Mouse (Mus musculus): ENCODE measurements around the gene Zbtb3. TPM values are rescaled to one million over a fixed set of nuclear protein-coding genes. Genes with fewer than 3 reads are reported as not detected.

Zbtb3 gene
- polyA plus RNA-seq, 1 experiment from 2014 or later: 3.7 TPM

Other genes starting within 250 kb of the Zbtb3 start
- 0.18 and 0.49 TPM in 2 replicates for gene Slc22a8, start 211.3 kb upstream of the Zbtb3 start, polyA plus RNA-seq (2015; fragmentation: Nextera tagmentation; extraction: Ambion mirVana)
- gene Slc22a6, start 184.5 kb upstream of the Zbtb3 start, polyA plus RNA-seq (2015; fragmentation: Nextera tagmentation; extraction: Ambion mirVana): 0.23 and 0.54 TPM in 2 replicates
- gene Chrm1, start 138.8 kb upstream of the Zbtb3 start, polyA plus RNA-seq (2015; fragmentation: Nextera tagmentation; extraction: Ambion mirVana): 0.91 and 2.2 TPM in 2 replicates
- 83.1 and 141 TPM in 2 replicates for gene Slc3a2, start 79.2 kb upstream of the Zbtb3 start, polyA plus RNA-seq (2015; fragmentation: Nextera tagmentation; extraction: Ambion mirVana)
- 55.6 and 64.3 TPM in 2 replicates for gene Wdr74, start 66.7 kb upstream of the Zbtb3 start, polyA plus RNA-seq (2015; fragmentation: Nextera tagmentation; extraction: Ambion mirVana)
- not detected in 2 replicates for gene 1700092M07Rik, start 61.8 kb upstream of the Zbtb3 start, polyA plus RNA-seq (2015; fragmentation: Nextera tagmentation; extraction: Ambion mirVana)
- 85.3 and 122 TPM in 2 replicates for gene Stx5a, start 61.1 kb upstream of the Zbtb3 start, polyA plus RNA-seq (2015; fragmentation: Nextera tagmentation; extraction: Ambion mirVana)
- gene Nxf1, start 45.5 kb upstream of the Zbtb3 start, polyA plus RNA-seq (2015; fragmentation: Nextera tagmentation; extraction: Ambion mirVana): 57.3 and 70.5 TPM in 2 replicates
- 187 and 192 TPM in 2 replicates for gene Tmem223, start 31.6 kb upstream of the Zbtb3 start, polyA plus RNA-seq (2015; fragmentation: Nextera tagmentation; extraction: Ambion mirVana)
- 117 and 159 TPM in 2 replicates for gene Tmem179b, start 28.1 kb upstream of the Zbtb3 start, polyA plus RNA-seq (2015; fragmentation: Nextera tagmentation; extraction: Ambion mirVana)
- gene Taf6l, start 16.1 kb upstream of the Zbtb3 start, polyA plus RNA-seq (2015; fragmentation: Nextera tagmentation; extraction: Ambion mirVana): 14.0 and 14.5 TPM in 2 replicates
- gene Polr2g, start 4.0 kb upstream of the Zbtb3 start, polyA plus RNA-seq (2015; fragmentation: Nextera tagmentation; extraction: Ambion mirVana): 250 and 252 TPM in 2 replicates
- gene Ttc9c, start 16.8 kb downstream of the Zbtb3 start, polyA plus RNA-seq (2015; fragmentation: Nextera tagmentation; extraction: Ambion mirVana): 19.5 and 25.9 TPM in 2 replicates
- 2.6 and 4.1 TPM in 2 replicates for gene Hnrnpul2, start 17.5 kb downstream of the Zbtb3 start, polyA plus RNA-seq (2015; fragmentation: Nextera tagmentation; extraction: Ambion mirVana)
- not detected in 2 replicates for gene AC129217.1, start 27.2 kb downstream of the Zbtb3 start, polyA plus RNA-seq (2015; fragmentation: Nextera tagmentation; extraction: Ambion mirVana)
- 50.5 and 77.3 TPM in 2 replicates for gene Bscl2, start 34.9 kb downstream of the Zbtb3 start, polyA plus RNA-seq (2015; fragmentation: Nextera tagmentation; extraction: Ambion mirVana)
- 32.7 and 80.6 TPM in 2 replicates for gene Gng3, start 36.6 kb downstream of the Zbtb3 start, polyA plus RNA-seq (2015; fragmentation: Nextera tagmentation; extraction: Ambion mirVana)
- gene Lrrn4cl, start 48.2 kb downstream of the Zbtb3 start, polyA plus RNA-seq (2015; fragmentation: Nextera tagmentation; extraction: Ambion mirVana): 15.3 and 22.8 TPM in 2 replicates
- 177 and 268 TPM in 2 replicates for gene Ubxn1, start 68.9 kb downstream of the Zbtb3 start, polyA plus RNA-seq (2015; fragmentation: Nextera tagmentation; extraction: Ambion mirVana)
- 120 and 130 TPM in 2 replicates for gene Uqcc3, start 78.4 kb downstream of the Zbtb3 start, polyA plus RNA-seq (2015; fragmentation: Nextera tagmentation; extraction: Ambion mirVana)
- 69.8 and 70.7 TPM in 2 replicates for gene Lbhd1, start 81.2 kb downstream of the Zbtb3 start, polyA plus RNA-seq (2015; fragmentation: Nextera tagmentation; extraction: Ambion mirVana)
- not detected in 2 replicates for gene Gm49403, start 81.4 kb downstream of the Zbtb3 start, polyA plus RNA-seq (2015; fragmentation: Nextera tagmentation; extraction: Ambion mirVana)
- 76.8 and 83.8 TPM in 2 replicates for gene 1810009A15Rik, start 86.3 kb downstream of the Zbtb3 start, polyA plus RNA-seq (2015; fragmentation: Nextera tagmentation; extraction: Ambion mirVana)
- not detected in 2 replicates for gene Gm49416, start 86.4 kb downstream of the Zbtb3 start, polyA plus RNA-seq (2015; fragmentation: Nextera tagmentation; extraction: Ambion mirVana)
- 15.9 and 19.0 TPM in 2 replicates for gene Ints5, start 90.5 kb downstream of the Zbtb3 start, polyA plus RNA-seq (2015; fragmentation: Nextera tagmentation; extraction: Ambion mirVana)
- gene Ganab, start 95.5 kb downstream of the Zbtb3 start, polyA plus RNA-seq (2015; fragmentation: Nextera tagmentation; extraction: Ambion mirVana): 35.9 and 58.5 TPM in 2 replicates
- 35.8 and 37.6 TPM in 2 replicates for gene B3gat3, start 117.8 kb downstream of the Zbtb3 start, polyA plus RNA-seq (2015; fragmentation: Nextera tagmentation; extraction: Ambion mirVana)
- gene Rom1, start 126.8 kb downstream of the Zbtb3 start, polyA plus RNA-seq (2015; fragmentation: Nextera tagmentation; extraction: Ambion mirVana): 10.2 and 10.6 TPM in 2 replicates
- gene Eml3, start 127.0 kb downstream of the Zbtb3 start, polyA plus RNA-seq (2015; fragmentation: Nextera tagmentation; extraction: Ambion mirVana): 22.1 and 29.4 TPM in 2 replicates
- 62.8 and 87.3 TPM in 2 replicates for gene Mta2, start 139.3 kb downstream of the Zbtb3 start, polyA plus RNA-seq (2015; fragmentation: Nextera tagmentation; extraction: Ambion mirVana)
- gene Tut1, start 151.3 kb downstream of the Zbtb3 start, polyA plus RNA-seq (2015; fragmentation: Nextera tagmentation; extraction: Ambion mirVana): 11.2 and 17.6 TPM in 2 replicates
- 168 and 205 TPM in 2 replicates for gene Eef1g, start 164.5 kb downstream of the Zbtb3 start, polyA plus RNA-seq (2015; fragmentation: Nextera tagmentation; extraction: Ambion mirVana)
- gene Ahnak, start 186.7 kb downstream of the Zbtb3 start, polyA plus RNA-seq (2015; fragmentation: Nextera tagmentation; extraction: Ambion mirVana): 33.6 and 44.4 TPM in 2 replicates

All from adrenal gland, postnatal 0 days (tissue).